Mouse (Mus musculus): ENCODE results near the gene Kpna3.

DNA sequence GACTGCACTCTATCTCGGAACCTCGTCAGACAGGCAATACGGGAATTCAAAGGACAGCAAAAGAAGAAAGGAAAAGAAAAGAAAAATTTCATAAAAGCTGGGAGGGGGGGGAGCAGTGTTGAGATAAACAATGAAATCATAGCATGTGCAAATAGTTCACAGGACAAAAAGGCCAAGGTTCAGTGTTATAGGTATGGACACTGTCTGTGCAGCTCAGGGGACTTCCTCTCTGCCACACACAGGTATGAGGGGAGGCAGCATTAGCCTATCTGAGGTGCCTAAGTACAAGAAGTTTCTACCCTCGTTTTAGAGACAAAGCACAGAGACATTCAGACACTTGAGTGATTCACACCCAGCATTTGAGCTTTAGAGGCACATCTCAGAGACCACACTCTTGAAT is 118.5 kb downstream of the Kpna3 start:
- TF ChIP-seq POLR2A (IDR thresholded peaks at IDR 0.05; ENCODE audit: extremely low read depth, insufficient read depth, low read length) (no peak), CTCF (IDR thresholded peaks at IDR 0.05; ENCODE audit: low read depth, low read length) (no peak)

All from liver, adult 2 months (tissue).